Mouse (Mus musculus) brain, embryonic 14.5 days (tissue): ENCODE measurements around the gene Ins2.

ENCODE experiments used
- CTCF ChIP-seq: fragments of 200-500 bp; IDR thresholded peaks from 2 replicates; pipeline ENCODE4 v1.5.1; 2012; ENCODE audit warnings: inconsistent platforms, mild to moderate bottlenecking, moderate library complexity, borderline replicate concordance; ENCODE audit not compliant: insufficient read depth, insufficient read length; ENCODE audit errors: extremely low read depth
- POLR2A ChIP-seq: fragments of 200-500 bp; IDR thresholded peaks from 2 replicates; pipeline ENCODE4 v1.6.1; 2012; ENCODE audit warnings: mild to moderate bottlenecking, inconsistent platforms, borderline replicate concordance; ENCODE audit not compliant: poor library complexity, insufficient read depth, insufficient read length, severe bottlenecking; ENCODE audit errors: extremely low read depth

- TF ChIP-seq POLR2A = no peak
- peak; percentile 69; the same call in 1 of the 2 replicates for TF ChIP-seq CTCF
Observed at GRCm38 (mm10) chr7:142736943-142737490, 6.2 kb downstream of the Ins2 start.
